Mouse (Mus musculus): ENCODE measurements around the gene Ly6g6c.
"Not testable (repeated sequence)": the region's sequence is repeated elsewhere in the genome, so short reads cannot be mapped to it uniquely, and the experiment has no call there.

- TF ChIP-seq EP300, CTCF (IDR thresholded peaks at IDR 0.05; ENCODE audit: low read depth): not testable (repeated sequence)
These were observed 31.5 kb upstream of the Ly6g6c start for GRCm38 (mm10) chr17:35033703-35034102.

All from liver, postnatal 0 days (tissue).